Mouse (Mus musculus): ENCODE results near the gene Slc4a4.

Slc4a4 gene

GRCm38 (mm10) chr5:88917630-88918029, 31.0 kb downstream of the Slc4a4 start:
- no peak for DNase-seq

- DNase-seq: no peak
These were observed 31.9 kb downstream of the Slc4a4 start for GRCm38 (mm10) chr5:88918538-88918937.

- no peak for DNase-seq
These were observed 39.0 kb downstream of the Slc4a4 start for GRCm38 (mm10) chr5:88925576-88925975.

GRCm38 (mm10) chr5:88928201-88928916, 41.7 kb downstream of the Slc4a4 start:
- no peak for DNase-seq

GRCm38 (mm10) chr5:88929392-88930094, 42.9 kb downstream of the Slc4a4 start:
- DNase-seq: peak; percentile 74

- no peak for DNase-seq
These were observed 43.5 kb downstream of the Slc4a4 start for GRCm38 (mm10) chr5:88930129-88930528.

- DNase-seq: no peak
These were observed 44.0 kb downstream of the Slc4a4 start for GRCm38 (mm10) chr5:88930611-88931010.

- DNase-seq: no peak
These were observed 44.6 kb downstream of the Slc4a4 start for GRCm38 (mm10) chr5:88931176-88931575.

- no peak for DNase-seq
These were observed 46.8 kb downstream of the Slc4a4 start for GRCm38 (mm10) chr5:88933454-88933853.

- DNase-seq: peak; percentile 53
These were observed 47.3 kb downstream of the Slc4a4 start for GRCm38 (mm10) chr5:88933946-88934345.

GRCm38 (mm10) chr5:88938208-88938607, 51.6 kb downstream of the Slc4a4 start:
- no peak for DNase-seq

- no peak for DNase-seq
These were observed 52.5 kb downstream of the Slc4a4 start for GRCm38 (mm10) chr5:88939151-88939550.

- no peak for DNase-seq
These were observed 53.2 kb downstream of the Slc4a4 start for GRCm38 (mm10) chr5:88939782-88940181.

GRCm38 (mm10) chr5:88941905-88942304, 55.3 kb downstream of the Slc4a4 start:
- no peak for DNase-seq

- DNase-seq: peak; percentile 34
These were observed 59.2 kb downstream of the Slc4a4 start for GRCm38 (mm10) chr5:88945661-88946339.

GRCm38 (mm10) chr5:88950337-88950736, 63.7 kb downstream of the Slc4a4 start:
- DNase-seq: no peak

- no peak for DNase-seq
These were observed 66.3 kb downstream of the Slc4a4 start for GRCm38 (mm10) chr5:88952757-88953577.

- no peak for DNase-seq
These were observed 71.1 kb downstream of the Slc4a4 start for GRCm38 (mm10) chr5:88957735-88958134.

- DNase-seq: peak; percentile 22
These were observed 72.3 kb downstream of the Slc4a4 start for GRCm38 (mm10) chr5:88958966-88959365.

- DNase-seq: no peak
These were observed 72.8 kb downstream of the Slc4a4 start for GRCm38 (mm10) chr5:88959412-88959811.

- no peak for DNase-seq
These were observed 73.9 kb downstream of the Slc4a4 start for GRCm38 (mm10) chr5:88960342-88961105.

GRCm38 (mm10) chr5:88961351-88961761, 74.7 kb downstream of the Slc4a4 start:
- DNase-seq: no peak

Measured in right cerebral cortex, postnatal 14 days (tissue).